Mouse (Mus musculus) intestine, postnatal 0 days (tissue): ENCODE data around the gene 1110059E24Rik. TPM values are rescaled to one million over a fixed set of nuclear protein-coding genes. Genes with fewer than 3 reads are reported as not detected.

Source experiments
- ATAC-seq: fragments of 200-750 bp; cut with Nextera tagmentation; 2 replicates; pipeline ENCODE4 v1.8.0; 2017; ENCODE audit warnings: mild to moderate bottlenecking, moderate TSS enrichment, moderate library complexity
- H3K27ac ChIP-seq: fragments of 300-500 bp; sonication (generic); 2 replicates; pipeline ENCODE4 v1.5.1; 2014; ENCODE audit warnings: mild to moderate bottlenecking, low read depth, low read length, moderate library complexity
- H3K27me3 ChIP-seq: fragments of 300-500 bp; sonication (generic); replicated peaks from 2 replicates; pipeline ENCODE4 v1.6.1; 2014; ENCODE audit warnings: low read length, mixed read lengths; ENCODE audit not compliant: control insufficient read depth, insufficient read depth
- H3K36me3 ChIP-seq: fragments of 300-500 bp; sonication (generic); 2 replicates; pipeline ENCODE4 v1.6.1; 2014; ENCODE audit warnings: mild to moderate bottlenecking, moderate library complexity; ENCODE audit not compliant: control insufficient read depth, insufficient read depth
- H3K4me1 ChIP-seq: fragments of 300-500 bp; sonication (generic); replicated peaks from 2 replicates; pipeline ENCODE4 v1.6.1; 2014; ENCODE audit warnings: antibody characterized with exemption, low read length, mixed read lengths; ENCODE audit not compliant: control insufficient read depth, insufficient read depth
- H3K4me2 ChIP-seq: fragments of 300-500 bp; sonication (generic); replicated peaks from 2 replicates; pipeline ENCODE4 v1.6.1; 2014; ENCODE audit warnings: low read depth, mild to moderate bottlenecking, moderate library complexity
- H3K4me3 ChIP-seq: fragments of 300-500 bp; sonication (generic); 2 replicates; pipeline ENCODE4 v1.5.1; 2014; ENCODE audit warnings: low read depth, low read length
- H3K9ac ChIP-seq: fragments of 300-500 bp; sonication (generic); 2 replicates; pipeline ENCODE4 v1.6.1; 2014; ENCODE audit warnings: mild to moderate bottlenecking, low read depth, low read length
- H3K9me3 ChIP-seq: fragments of 300-500 bp; sonication (generic); 2 replicates; pipeline ENCODE4 v1.6.1; 2016; ENCODE audit warnings: mixed run types; ENCODE audit not compliant: control insufficient read depth
- CTCF ChIP-seq: sonication (generic); IDR thresholded peaks from 2 replicates; pipeline ENCODE4 v1.5.1; 2016; ENCODE audit warnings: low read depth, mild to moderate bottlenecking, control low read depth, antibody characterized with exemption, moderate library complexity
- WGBS: fragments of 180-500 bp; shearing (Covaris S2); extraction: QIAGEN DNeasy Blood & Tissue Kit; methylation state at CpG from one replicate; pipeline ENCODE4 v1.1.7; 2014; 5-methylcytosine and 5-hydroxymethylcytosine counted together
- polyA plus RNA-seq: library from polyadenylated mRNA; unstranded; fragments of >200 nt; fragmentation: Nextera tagmentation; extraction: Ambion mirVana; gene quantifications from 2 replicates; pipeline ENCODE4 v1.2.1, GENCODE M21; 2015

Gene 1110059E24Rik
- 45.9 and 46.5 TPM in 2 replicates for polyA plus RNA-seq

- no peaks in the 10 kb centered on the region for H3K27me3 ChIP-seq
- H3K36me3 ChIP-seq = no peaks in the 10 kb centered on the region
- H3K9me3 ChIP-seq = no peaks in the 10 kb centered on the region
- H3K4me1 ChIP-seq = peaks cover under 1% of the 10 kb centered on the region; the same call in 1 of the 2 replicates
- WGBS = 7% methylated on average over 52 of the region's 52 CpGs
- H3K4me3 ChIP-seq = peak within 1 kb of the TSS; percentile 94
- no peak for TF ChIP-seq CTCF
- H3K27ac ChIP-seq = peak within 1 kb of the TSS; percentile 98
- H3K4me2 ChIP-seq = peak within 1 kb of the TSS; percentile 74
- ATAC-seq = peak; percentile 99
- H3K9ac ChIP-seq = peak within 1 kb of the TSS; percentile 93
These were observed at the start of gene 1110059E24Rik for GRCm38 (mm10) chr19:21652285-21653171. Gene 1110059E24Rik, minus strand, starts transcription at chr19:21652976.

- Histone ChIP-seq H3K27ac (no peak overlapping the region), H3K36me3 (peaks cover 14% of the 10 kb centered on the region), H3K4me2 (no peak overlapping the region), H3K4me1 (no peaks in the 10 kb centered on the region), H3K9ac (no peak overlapping the region), H3K9me3 (no peaks in the 10 kb centered on the region), H3K4me3 (no peak overlapping the region), H3K27me3 (no peaks in the 10 kb centered on the region)
- TF ChIP-seq CTCF = no peak
- ATAC-seq = no peak
- 97% methylated on average over 10 of the region's 10 CpGs for WGBS
These were observed 28.2 kb upstream of the 1110059E24Rik start for GRCm38 (mm10) chr19:21680986-21681385.

GRCm38 (mm10) chr19:21680091-21680490 is 27.3 kb upstream of the 1110059E24Rik start:
- TF ChIP-seq CTCF = no peak
- Histone ChIP-seq H3K4me2 (no peak overlapping the region), H3K27ac (no peak overlapping the region), H3K27me3 (no peaks in the 10 kb centered on the region), H3K9ac (no peak overlapping the region), H3K4me3 (no peak overlapping the region), H3K4me1 (no peaks in the 10 kb centered on the region), H3K9me3 (no peaks in the 10 kb centered on the region), H3K36me3 (peaks cover 14% of the 10 kb centered on the region)
- WGBS = 87% methylated on average over 3 of the region's 3 CpGs
- ATAC-seq = no peak

GRCm38 (mm10) chr19:21674354-21675096 is 21.7 kb upstream of the 1110059E24Rik start:
- ATAC-seq = no peak
- Histone ChIP-seq H3K36me3 (peaks cover 5% of the 10 kb centered on the region), H3K9ac (no peak overlapping the region), H3K9me3 (no peaks in the 10 kb centered on the region), H3K4me3 (no peak overlapping the region), H3K4me2 (no peak overlapping the region), H3K4me1 (0 out of 2 replicates have a peak, but pooled peaks cover 2% of the 10 kb centered on the region), H3K27me3 (no peaks in the 10 kb centered on the region), H3K27ac (no peak overlapping the region)
- TF ChIP-seq CTCF = no peak
- WGBS = 99% methylated on average over 17 of the region's 17 CpGs

GRCm38 (mm10) chr19:21669650-21670049 is 16.9 kb upstream of the 1110059E24Rik start:
- no peaks in the 10 kb centered on the region for H3K36me3 ChIP-seq

More at GRCm38 (mm10) chr19:21669650-21670049, 16.9 kb upstream of the 1110059E24Rik start:
- H3K4me2 ChIP-seq = no peak overlapping the region
- 66% methylated on average over 4 of the region's 4 CpGs for WGBS
- 0 out of 2 replicates have a peak, but pooled peaks cover 2% of the 10 kb centered on the region for H3K4me1 ChIP-seq
- no peak overlapping the region for H3K4me3 ChIP-seq
- no peaks in the 10 kb centered on the region for H3K9me3 ChIP-seq
- ATAC-seq = peak; percentile 59
- TF ChIP-seq CTCF = no peak
- no peak overlapping the region; the same call in 1 of the 2 replicates for H3K27ac ChIP-seq
- H3K9ac ChIP-seq = no peak overlapping the region
- no peaks in the 10 kb centered on the region for H3K27me3 ChIP-seq
